21 mouse cellular contexts compared by ENCODE assay signal in genomic region chr2:5600183-5600962, GRCm38 (mm10).
DNase-seq lines count a peak whose midpoint lies in the region; ATAC-seq and TF ChIP-seq lines count a peak whose summit lies in the region.
"Had no signal": no experiment of that assay in that cellular context is flagged by ENCODE, and none has a peak within 500 bp of the region (broad histone marks: within the 10 kb centered on the region; RNA-seq: fewer than 3 reads in every experiment).

No protein-coding gene starts in this region.

- TF ChIP-seq CTCF in stomach, postnatal 0 days (IDR thresholded peaks at IDR 0.05; ENCODE audit: low read depth) = no peak

- ATAC-seq in stomach, postnatal 0 days (ENCODE audit: low FRiP score, low TSS enrichment) = 0 out of 2 replicates have a peak, but pooled peaks have one; percentile 36
- ATAC-seq: inflammation-experienced regulatory T-cells, adult 6 months; lung, postnatal 0 days had no signal

- 0 out of 2 replicates have a peak overlapping the region, but pooled peaks have one; percentile 42 for H3K27ac ChIP-seq in heart, embryonic 10.5 days
- 0 out of 2 replicates have a peak overlapping the region, but pooled peaks have one; percentile 18 for H3K27ac ChIP-seq in stomach, postnatal 0 days (replicated peaks)
- H3K27ac ChIP-seq: forebrain, embryonic 15.5 days; hindbrain, embryonic 12.5 days; layer of hippocampus, adult 2 months; limb, embryonic 15.5 days; midbrain, embryonic 12.5 days; neural tube, embryonic 12.5 days had no signal

- no peak overlapping the region; the same call in 1 of the 2 replicates for H3K4me2 ChIP-seq in stomach, postnatal 0 days (replicated peaks; ENCODE audit: low read depth)
- H3K4me2 ChIP-seq: forebrain, embryonic 15.5 days; heart, embryonic 12.5 days; hindbrain, embryonic 12.5 days; limb, embryonic 15.5 days; midbrain, embryonic 12.5 days; neural tube, embryonic 12.5 days had no signal

- no peak overlapping the region for H3K4me3 ChIP-seq in heart, embryonic 10.5 days
- H3K4me3 ChIP-seq in stomach, postnatal 0 days (ENCODE audit: low read depth, low read length) = no peak overlapping the region
- H3K4me3 ChIP-seq: forebrain, embryonic 15.5 days; heart, embryonic 12.5 days; hindbrain, embryonic 12.5 days; layer of hippocampus, adult 2 months; limb, embryonic 15.5 days; midbrain, embryonic 12.5 days; neural tube, embryonic 12.5 days had no signal

- no peaks in the 10 kb centered on the region for H3K36me3 ChIP-seq in heart, embryonic 10.5 days
- H3K36me3 ChIP-seq in stomach, postnatal 0 days (ENCODE audit: control insufficient read depth, insufficient read depth, low read length) = no peaks in the 10 kb centered on the region
- H3K36me3 ChIP-seq: forebrain, embryonic 15.5 days; heart, embryonic 12.5 days; hindbrain, embryonic 12.5 days; limb, embryonic 15.5 days; midbrain, embryonic 12.5 days; neural tube, embryonic 12.5 days had no signal

- WGBS in heart, embryonic 10.5 days = 71% methylated on average over 8 of the region's 8 CpGs
- 27% methylated on average over 8 of the region's 8 CpGs for WGBS in large intestine, adult 2 months
- WGBS in stomach, postnatal 0 days = 46% methylated on average over 8 of the region's 8 CpGs

- H3K4me1 ChIP-seq in heart, embryonic 10.5 days = peaks cover 20% of the 10 kb centered on the region
- H3K4me1 ChIP-seq in stomach, postnatal 0 days (replicated peaks; ENCODE audit: control insufficient read depth, insufficient read depth) = peaks cover 2% of the 10 kb centered on the region; the same call in 1 of the 2 replicates

- no peak for TF ChIP-seq EP300 in stomach, postnatal 0 days (optimal IDR thresholded peaks at IDR 0.05)

- no peak overlapping the region for H3K9ac ChIP-seq in stomach, postnatal 0 days (ENCODE audit: low read length)
- H3K9ac ChIP-seq: forebrain, embryonic 15.5 days; heart, embryonic 12.5 days; hindbrain, embryonic 12.5 days; limb, embryonic 15.5 days; midbrain, embryonic 12.5 days; neural tube, embryonic 12.5 days had no signal

- no peaks in the 10 kb centered on the region for H3K9me3 ChIP-seq in heart, embryonic 10.5 days
- no peaks in the 10 kb centered on the region for H3K9me3 ChIP-seq in stomach, postnatal 0 days (ENCODE audit: control insufficient read depth, low read length)
- H3K9me3 ChIP-seq: forebrain, embryonic 15.5 days; heart, embryonic 12.5 days; hindbrain, embryonic 12.5 days; limb, embryonic 15.5 days; midbrain, embryonic 12.5 days; neural tube, embryonic 12.5 days had no signal

- DNase-seq in heart, embryonic 10.5 days (ENCODE audit: low spot score) = no peak
- DNase-seq in heart, adult 8-10 months (ENCODE audit: low spot score) = no peak
- DNase-seq in ZHBTc4 (ENCODE audit: low read depth, low spot score) = peak; percentile 29
- peak; percentile 87 for DNase-seq in large intestine, adult 2 months (ENCODE audit: low read depth, low spot score)
- peak; percentile 29 for DNase-seq in stomach, postnatal 0 days (ENCODE audit: low spot score)
- DNase-seq in right cerebral cortex, postnatal 36 days (ENCODE audit: low spot score in 2 of 2) = no peak
- DNase-seq in adrenal gland, adult 18-20 months (ENCODE audit: low spot score in 2 of 2) = no peak
- DNase-seq: adrenal gland, adult 2 months; cerebellum, adult 2 months; gastrocnemius, postnatal 36 days; heart, postnatal 14 days; layer of hippocampus, postnatal 36 days had no signal

- no peaks in the 10 kb centered on the region for H3K27me3 ChIP-seq in heart, embryonic 10.5 days (ENCODE audit: insufficient read depth, poor library complexity, severe bottlenecking)
- no peaks in the 10 kb centered on the region for H3K27me3 ChIP-seq in stomach, postnatal 0 days (ENCODE audit: control insufficient read depth, insufficient read depth, low read length)
- H3K27me3 ChIP-seq: forebrain, embryonic 15.5 days; heart, embryonic 12.5 days; hindbrain, embryonic 12.5 days; limb, embryonic 15.5 days; midbrain, embryonic 12.5 days; neural tube, embryonic 12.5 days had no signal

Comparison
In these comparisons a context has a peak if more than half of its experiments do, and no peak if none do; other contexts are left out.
1. DNase-seq: peak in ZHBTc4 (single experiment), large intestine, adult 2 months (single experiment) and stomach, postnatal 0 days (single experiment); none in heart, embryonic 10.5 days (single experiment), heart, adult 8-10 months (single experiment), right cerebral cortex, postnatal 36 days (0 of 2) and adrenal gland, adult 18-20 months (0 of 2).